Mouse (Mus musculus): ENCODE results near the gene Pptc7. TPM values are rescaled to one million over a fixed set of nuclear protein-coding genes. Genes with fewer than 3 reads are reported as not detected.

Gene Pptc7
- polyA plus RNA-seq, 1 experiment from 2014 or later, result 10.9 TPM

GRCm38 (mm10) chr5:122353807-122354491 is 69.8 kb downstream of the Pptc7 start, which contains the start of the genes Rad9b and Vps29:
Gene Rad9b, minus strand, starts transcription at chr5:122354233.
Gene Vps29, plus strand, starts transcription at chr5:122354369.
- Histone ChIP-seq H3K4me2 (replicated peaks; ENCODE audit: low read depth, low read length) (peak within 1 kb of the TSS; percentile 79), H3K4me3 (ENCODE audit: low read length) (peak within 1 kb of the TSS; percentile 92), H3K27ac (ENCODE audit: low read depth, low read length) (peak within 1 kb of the TSS; percentile 73; the same call in 1 of the 2 replicates), H3K4me1 (ENCODE audit: control insufficient read depth, insufficient read depth, low read length) (0 out of 2 replicates have a peak, but pooled peaks cover 3% of the 10 kb centered on the region), H3K9me3 (ENCODE audit: control insufficient read depth, low read length) (no peaks in the 10 kb centered on the region), H3K36me3 (ENCODE audit: control insufficient read depth, insufficient read depth, low read length) (no peaks in the 10 kb centered on the region), H3K9ac (ENCODE audit: low read depth, low read length) (peak within 1 kb of the TSS; percentile 86), H3K27me3 (ENCODE audit: control insufficient read depth, insufficient read depth, low read length) (no peaks in the 10 kb centered on the region)
- peak; percentile 94 for ATAC-seq (ENCODE audit: low FRiP score, low TSS enrichment)
- WGBS, result under 1% methylated on average over 51 of the region's 51 CpGs

- Histone ChIP-seq H3K4me1 (ENCODE audit: control insufficient read depth, insufficient read depth, low read length) (0 out of 2 replicates have a peak, but pooled peaks cover 3% of the 10 kb centered on the region), H3K9me3 (ENCODE audit: control insufficient read depth, low read length) (no peaks in the 10 kb centered on the region), H3K4me3 (ENCODE audit: low read length) (peak overlapping the region; percentile 92), H3K27me3 (ENCODE audit: control insufficient read depth, insufficient read depth, low read length) (no peaks in the 10 kb centered on the region), H3K4me2 (replicated peaks; ENCODE audit: low read depth, low read length) (peak overlapping the region; percentile 79), H3K36me3 (ENCODE audit: control insufficient read depth, insufficient read depth, low read length) (peaks cover 1% of the 10 kb centered on the region), H3K27ac (ENCODE audit: low read depth, low read length) (no peak overlapping the region), H3K9ac (ENCODE audit: low read depth, low read length) (peak overlapping the region; percentile 86)
- ATAC-seq (ENCODE audit: low FRiP score, low TSS enrichment), result no peak; the same call in none of the 2 replicates
- under 1% methylated on average over 56 of the region's 57 CpGs for WGBS
Measured at GRCm38 (mm10) chr5:122354492-122355067, 70.4 kb downstream of the Pptc7 start.

GRCm38 (mm10) chr5:122371591-122372191 is 87.5 kb downstream of the Pptc7 start, which contains the start of gene Gpn3:
Gene Gpn3, plus strand, starts transcription at chr5:122371876.
- Histone ChIP-seq H3K27me3 (ENCODE audit: control insufficient read depth, insufficient read depth, low read length) (no peaks in the 10 kb centered on the region), H3K9ac (ENCODE audit: low read depth, low read length) (peak within 1 kb of the TSS; percentile 84), H3K27ac (ENCODE audit: low read depth, low read length) (peak within 1 kb of the TSS; percentile 94), H3K36me3 (ENCODE audit: control insufficient read depth, insufficient read depth, low read length) (peaks cover 33% of the 10 kb centered on the region), H3K4me3 (ENCODE audit: low read length) (peak within 1 kb of the TSS; percentile 83), H3K9me3 (ENCODE audit: control insufficient read depth, low read length) (no peaks in the 10 kb centered on the region), H3K4me1 (ENCODE audit: control insufficient read depth, insufficient read depth, low read length) (peaks cover 8% of the 10 kb centered on the region), H3K4me2 (replicated peaks; ENCODE audit: low read depth, low read length) (peak within 1 kb of the TSS; percentile 53)
- peak; percentile 86 for ATAC-seq (ENCODE audit: low FRiP score, low TSS enrichment)
- 1% methylated on average over 37 of the region's 46 CpGs for whole genome bisulfite sequencing

GRCm38 (mm10) chr5:122372192-122372769 is 88.1 kb downstream of the Pptc7 start, which contains the start of gene Fam216a:
Gene Fam216a, minus strand, starts transcription at chr5:122372364.
- peak; percentile 94 for ATAC-seq (ENCODE audit: low FRiP score, low TSS enrichment)
- peaks cover 30% of the 10 kb centered on the region for H3K36me3 ChIP-seq (ENCODE audit: control insufficient read depth, insufficient read depth, low read length)
- peak within 1 kb of the TSS; percentile 84 for H3K9ac ChIP-seq (ENCODE audit: low read depth, low read length)
- peaks cover 8% of the 10 kb centered on the region for H3K4me1 ChIP-seq (ENCODE audit: control insufficient read depth, insufficient read depth, low read length)
- peak within 1 kb of the TSS; percentile 53 for H3K4me2 ChIP-seq (replicated peaks; ENCODE audit: low read depth, low read length)
- peak within 1 kb of the TSS; percentile 83 for H3K4me3 ChIP-seq (ENCODE audit: low read length)
- H3K9me3 ChIP-seq (ENCODE audit: control insufficient read depth, low read length), result no peaks in the 10 kb centered on the region
- peak within 1 kb of the TSS; percentile 94 for H3K27ac ChIP-seq (ENCODE audit: low read depth, low read length)
- H3K27me3 ChIP-seq (ENCODE audit: control insufficient read depth, insufficient read depth, low read length), result no peaks in the 10 kb centered on the region
- under 1% methylated on average over 53 of the region's 53 CpGs for WGBS

- peak overlapping the region; percentile 84 for H3K9ac ChIP-seq (ENCODE audit: low read depth, low read length)
- 0 out of 2 replicates have a peak, but pooled peaks have one; percentile 2 for ATAC-seq (ENCODE audit: low FRiP score, low TSS enrichment)
- peak overlapping the region; percentile 94 for H3K27ac ChIP-seq (ENCODE audit: low read depth, low read length)
- peak overlapping the region; percentile 83 for H3K4me3 ChIP-seq (ENCODE audit: low read length)
- WGBS, result 11% methylated on average over 5 of the region's 5 CpGs
- H3K4me1 ChIP-seq (ENCODE audit: control insufficient read depth, insufficient read depth, low read length), result peaks cover 8% of the 10 kb centered on the region
- peaks cover 25% of the 10 kb centered on the region for H3K36me3 ChIP-seq (ENCODE audit: control insufficient read depth, insufficient read depth, low read length)
- no peaks in the 10 kb centered on the region for H3K9me3 ChIP-seq (ENCODE audit: control insufficient read depth, low read length)
- peak overlapping the region; percentile 53 for H3K4me2 ChIP-seq (replicated peaks; ENCODE audit: low read depth, low read length)
- H3K27me3 ChIP-seq (ENCODE audit: control insufficient read depth, insufficient read depth, low read length), result no peaks in the 10 kb centered on the region
Measured at GRCm38 (mm10) chr5:122372878-122373277, 88.7 kb downstream of the Pptc7 start.

Other genes with a start within 250 kb of the Pptc7 start
- gene Cux2, start 234.3 kb upstream of the Pptc7 start, polyA plus RNA-seq (2014; fragmentation: Nextera tagmentation; extraction: Ambion mirVana), result 12.9 and 15.1 TPM in 2 replicates
- gene Myl2, start 183.4 kb upstream of the Pptc7 start, polyA plus RNA-seq (2014; fragmentation: Nextera tagmentation; extraction: Ambion mirVana), result 1.6 TPM in 1 of 2 replicates, not detected in the other
- 0.31 and 0.36 TPM in 2 replicates for gene Ccdc63, start 143.5 kb upstream of the Pptc7 start, polyA plus RNA-seq (2014; fragmentation: Nextera tagmentation; extraction: Ambion mirVana)
- 281 and 296 TPM in 2 replicates for gene Ppp1cc, start 126.1 kb upstream of the Pptc7 start, polyA plus RNA-seq (2014; fragmentation: Nextera tagmentation; extraction: Ambion mirVana)
- 12.7 TPM in 2 replicates for gene Hvcn1, start 77.6 kb upstream of the Pptc7 start, polyA plus RNA-seq (2014; fragmentation: Nextera tagmentation; extraction: Ambion mirVana)
- 6.5 and 9.8 TPM in 2 replicates for gene Tctn1, start 19.9 kb upstream of the Pptc7 start, polyA plus RNA-seq (2014; fragmentation: Nextera tagmentation; extraction: Ambion mirVana)
- gene Rad9b, start 69.9 kb downstream of the Pptc7 start, polyA plus RNA-seq (2014; fragmentation: Nextera tagmentation; extraction: Ambion mirVana), result 11.4 and 12.2 TPM in 2 replicates
- 224 and 236 TPM in 2 replicates for gene Vps29, start 70.0 kb downstream of the Pptc7 start, polyA plus RNA-seq (2014; fragmentation: Nextera tagmentation; extraction: Ambion mirVana)
- gene Gpn3, start 87.5 kb downstream of the Pptc7 start, polyA plus RNA-seq (2014; fragmentation: Nextera tagmentation; extraction: Ambion mirVana), result 77.6 and 82.6 TPM in 2 replicates
- gene Fam216a, start 88.0 kb downstream of the Pptc7 start, polyA plus RNA-seq (2014; fragmentation: Nextera tagmentation; extraction: Ambion mirVana), result 73.6 and 76.0 TPM in 2 replicates
- gene Arpc3, start 107.5 kb downstream of the Pptc7 start, polyA plus RNA-seq (2014; fragmentation: Nextera tagmentation; extraction: Ambion mirVana), result 32.5 and 201 TPM in 2 replicates
- 29.1 and 32.5 TPM in 2 replicates for gene Anapc7, start 137.3 kb downstream of the Pptc7 start, polyA plus RNA-seq (2014; fragmentation: Nextera tagmentation; extraction: Ambion mirVana)
- gene Atp2a2, start 217.9 kb downstream of the Pptc7 start, polyA plus RNA-seq (2014; fragmentation: Nextera tagmentation; extraction: Ambion mirVana), result 30.3 and 53.2 TPM in 2 replicates

All from kidney, embryonic 14.5 days (tissue).